Mouse (Mus musculus) CH12F3 (cell line): ENCODE data around the gene Kirrel3.

ENCODE experiments used
- in situ Hi-C: fragments of 300-500 bp; cut with MboI; formaldehyde crosslinking; loops from 2 replicates; pipeline ENCODE4 v1.14.3; 2020; ENCODE audit warnings: low sequenced_read_pairs

Gene Kirrel3

GRCm38 (mm10) chr9:34967772-34968171 is 482.1 kb downstream of the Kirrel3 start:
- in situ Hi-C loops, result no loop called here

- in situ Hi-C loops, result no loop called here
These were observed 484.3 kb downstream of the Kirrel3 start for GRCm38 (mm10) chr9:34969881-34970490.

- in situ Hi-C loops, result no loop called here
These were observed 488.6 kb downstream of the Kirrel3 start for GRCm38 (mm10) chr9:34974326-34974725.

GRCm38 (mm10) chr9:34975245-34975644 is 489.6 kb downstream of the Kirrel3 start:
- in situ Hi-C loops, result no loop called here

- in situ Hi-C loops, result no loop called here
These were observed 491.1 kb downstream of the Kirrel3 start for GRCm38 (mm10) chr9:34976596-34977462.

GRCm38 (mm10) chr9:34977700-34978099 is 492.0 kb downstream of the Kirrel3 start:
- in situ Hi-C loops, result no loop called here

- in situ Hi-C loops, result no loop called here
These were observed 492.5 kb downstream of the Kirrel3 start for GRCm38 (mm10) chr9:34978229-34978628.

GRCm38 (mm10) chr9:34980516-34981265 is 495.0 kb downstream of the Kirrel3 start:
- in situ Hi-C loops, result no loop called here

- in situ Hi-C loops, result no loop called here
These were observed 498.1 kb downstream of the Kirrel3 start for GRCm38 (mm10) chr9:34983513-34984462.

- in situ Hi-C loops, result no loop called here
These were observed 500.5 kb downstream of the Kirrel3 start for GRCm38 (mm10) chr9:34986156-34986555.

GRCm38 (mm10) chr9:34987422-34988148 is 501.9 kb downstream of the Kirrel3 start:
- in situ Hi-C loops, result no loop called here

GRCm38 (mm10) chr9:34988683-34989082 is 503.0 kb downstream of the Kirrel3 start:
- in situ Hi-C loops, result no loop called here

- in situ Hi-C loops, result no loop called here
These were observed 506.5 kb downstream of the Kirrel3 start for GRCm38 (mm10) chr9:34992201-34992600.

GRCm38 (mm10) chr9:34993467-34994211 is 507.9 kb downstream of the Kirrel3 start:
- in situ Hi-C loops, result no loop called here

- in situ Hi-C loops, result no loop called here
These were observed 509.4 kb downstream of the Kirrel3 start for GRCm38 (mm10) chr9:34995078-34995477.

- in situ Hi-C loops, result no loop called here
These were observed 510.1 kb downstream of the Kirrel3 start for GRCm38 (mm10) chr9:34995660-34996378.

GRCm38 (mm10) chr9:34997880-34998865 is 512.5 kb downstream of the Kirrel3 start:
- in situ Hi-C loops, result no loop called here
